Mouse (Mus musculus): ENCODE measurements around the gene Rptor. TPM values are rescaled to one million over a fixed set of nuclear protein-coding genes. Genes with fewer than 3 reads are reported as not detected.

Rptor gene
- polyA plus RNA-seq, 1 experiment from 2014 or later = 12.6 TPM

DNA sequence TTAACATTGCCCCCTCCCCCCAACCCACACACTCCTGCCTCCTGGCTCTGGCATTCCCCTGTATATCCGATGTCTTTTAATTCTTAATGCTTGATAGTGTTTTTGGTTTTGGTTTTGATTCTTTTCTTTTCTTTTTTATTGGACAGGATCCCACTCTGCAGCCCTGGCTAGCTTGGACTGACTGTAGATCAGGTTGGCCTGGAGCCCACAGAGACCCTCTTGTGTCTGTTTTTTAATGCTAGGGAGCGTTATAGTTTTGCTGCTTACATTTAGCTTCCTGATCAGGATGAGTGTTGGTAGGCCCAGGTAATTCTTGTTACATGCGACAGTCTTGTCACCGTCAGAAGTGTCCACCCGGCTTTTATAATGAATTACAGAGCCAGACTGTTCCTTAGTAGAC lies 27.6 kb downstream of the Rptor start:
- Histone ChIP-seq H3K27me3 (ENCODE audit: control insufficient read depth, insufficient read depth, low read length) (no peaks in the 10 kb centered on the region), H3K27ac (ENCODE audit: low read depth, low read length) (no peak overlapping the region), H3K9me3 (ENCODE audit: control insufficient read depth, low read length) (no peaks in the 10 kb centered on the region), H3K4me1 (ENCODE audit: control insufficient read depth, insufficient read depth, low read length) (no peaks in the 10 kb centered on the region), H3K4me2 (ENCODE audit: low read depth) (no peak overlapping the region), H3K36me3 (ENCODE audit: control insufficient read depth, insufficient read depth, low read length) (no peaks in the 10 kb centered on the region), H3K4me3 (ENCODE audit: low read depth, low read length) (no peak overlapping the region), H3K9ac (ENCODE audit: low read length) (no peak overlapping the region)
- DNase-seq (ENCODE audit: low spot score) = no peak
- 80% methylated on average over 5 of the region's 5 CpGs for WGBS
- no peak for ATAC-seq (ENCODE audit: insufficient read depth, low FRiP score, low TSS enrichment)

DNA sequence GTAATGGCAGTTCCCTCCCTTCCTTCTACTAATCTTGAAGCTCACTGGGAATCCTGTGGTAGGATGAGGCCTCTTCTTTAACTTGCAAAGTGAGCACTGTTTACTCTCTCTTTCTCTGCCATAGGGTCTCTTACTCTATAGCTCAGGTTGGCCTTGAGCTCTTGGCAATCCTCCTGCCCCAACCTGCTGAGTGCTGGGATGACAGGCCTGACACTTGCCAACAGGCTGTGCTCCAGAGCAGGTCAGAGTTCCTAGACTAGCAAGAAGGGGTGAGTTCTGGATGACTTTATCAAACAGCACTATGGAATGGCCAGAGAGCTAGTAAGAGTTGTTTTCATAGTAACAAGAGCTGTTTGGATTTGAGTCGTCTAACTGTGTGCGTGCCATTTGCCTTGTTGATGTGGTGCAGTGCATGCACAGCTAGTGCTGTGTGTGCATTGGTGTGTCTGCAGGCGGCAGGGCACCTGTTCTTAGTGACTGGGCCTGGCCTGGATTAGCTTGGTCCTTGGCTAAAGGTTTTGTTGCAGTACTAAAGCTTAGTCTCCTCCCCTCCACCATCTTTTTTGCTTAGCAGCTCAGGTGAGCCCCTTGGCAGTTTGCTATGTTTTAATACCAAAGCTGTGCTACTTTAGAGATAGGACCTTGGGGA lies 28.6 kb downstream of the Rptor start:
- Histone ChIP-seq H3K9me3 (ENCODE audit: control insufficient read depth, low read length) (no peaks in the 10 kb centered on the region), H3K4me3 (ENCODE audit: low read depth, low read length) (no peak overlapping the region), H3K4me2 (ENCODE audit: low read depth) (no peak overlapping the region), H3K27ac (ENCODE audit: low read depth, low read length) (no peak overlapping the region), H3K36me3 (ENCODE audit: control insufficient read depth, insufficient read depth, low read length) (no peaks in the 10 kb centered on the region), H3K27me3 (ENCODE audit: control insufficient read depth, insufficient read depth, low read length) (no peaks in the 10 kb centered on the region), H3K9ac (ENCODE audit: low read length) (no peak overlapping the region), H3K4me1 (ENCODE audit: control insufficient read depth, insufficient read depth, low read length) (no peaks in the 10 kb centered on the region)
- 56% methylated on average over 3 of the region's 3 CpGs for WGBS
- ATAC-seq (ENCODE audit: insufficient read depth, low FRiP score, low TSS enrichment) = no peak
- no peak for DNase-seq (ENCODE audit: low spot score)

DNA sequence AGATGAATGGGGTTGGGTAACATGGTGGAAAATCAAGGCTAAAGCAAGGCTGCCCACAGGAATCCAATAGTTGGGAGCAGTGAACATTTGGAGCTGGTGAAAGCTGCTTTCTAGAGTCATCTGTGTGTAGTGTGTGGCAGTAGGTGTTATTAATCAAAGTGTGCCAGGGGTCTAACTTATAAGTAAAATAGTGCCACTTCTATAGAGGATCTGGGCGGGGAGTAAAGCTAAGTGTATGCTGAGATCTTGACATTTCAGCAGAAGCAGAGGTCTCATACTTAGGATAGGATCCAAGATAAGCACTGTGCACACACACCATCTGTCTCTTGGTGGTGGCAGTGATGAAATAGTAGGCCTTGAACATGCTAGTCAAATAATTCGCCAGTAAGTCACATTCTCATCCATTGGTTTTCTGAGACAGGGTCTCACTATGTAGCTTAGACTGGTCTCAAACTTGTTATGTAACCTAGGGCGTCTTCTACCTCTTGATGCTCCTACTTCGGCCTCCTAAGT lies 33.7 kb downstream of the Rptor start:
- H3K36me3 ChIP-seq (ENCODE audit: control insufficient read depth, insufficient read depth, low read length) = no peaks in the 10 kb centered on the region
- ATAC-seq (ENCODE audit: insufficient read depth, low FRiP score, low TSS enrichment) (no peak), DNase-seq (ENCODE audit: low spot score) (no peak)
- H3K9me3 ChIP-seq (ENCODE audit: control insufficient read depth, low read length) = no peaks in the 10 kb centered on the region
- no peak overlapping the region for H3K9ac ChIP-seq (ENCODE audit: low read length)
- peaks cover 5% of the 10 kb centered on the region; the same call in 1 of the 2 replicates for H3K4me1 ChIP-seq (ENCODE audit: control insufficient read depth, insufficient read depth, low read length)
- no peak overlapping the region for H3K27ac ChIP-seq (ENCODE audit: low read depth, low read length)
- no peak overlapping the region for H3K4me3 ChIP-seq (ENCODE audit: low read depth, low read length)
- H3K4me2 ChIP-seq (ENCODE audit: low read depth) = no peak overlapping the region
- 91% methylated on average over 4 of the region's 4 CpGs for WGBS
- no peaks in the 10 kb centered on the region for H3K27me3 ChIP-seq (ENCODE audit: control insufficient read depth, insufficient read depth, low read length)

DNA sequence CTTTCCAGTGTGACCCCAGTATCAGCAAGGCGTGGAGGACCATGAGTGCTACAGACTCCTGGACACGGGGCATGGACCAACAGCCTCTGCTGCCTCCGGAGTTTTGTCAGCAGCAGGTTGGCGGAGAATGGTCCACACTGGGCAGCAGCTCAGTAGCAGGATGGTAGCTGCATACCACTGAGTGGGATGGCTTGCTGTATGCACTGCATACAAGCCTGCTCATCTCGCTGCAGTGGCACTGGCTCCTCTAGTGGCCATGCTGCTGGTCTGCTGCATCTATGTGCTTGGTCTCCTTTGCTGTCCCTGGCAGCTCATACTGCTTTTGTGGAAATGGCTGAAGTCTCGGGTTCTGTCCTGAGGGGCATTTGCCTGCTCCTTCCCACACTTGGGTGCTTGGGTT lies 34.8 kb downstream of the Rptor start:
- ATAC-seq (ENCODE audit: insufficient read depth, low FRiP score, low TSS enrichment) = no peak
- H3K9me3 ChIP-seq (ENCODE audit: control insufficient read depth, low read length) = no peaks in the 10 kb centered on the region

DNA sequence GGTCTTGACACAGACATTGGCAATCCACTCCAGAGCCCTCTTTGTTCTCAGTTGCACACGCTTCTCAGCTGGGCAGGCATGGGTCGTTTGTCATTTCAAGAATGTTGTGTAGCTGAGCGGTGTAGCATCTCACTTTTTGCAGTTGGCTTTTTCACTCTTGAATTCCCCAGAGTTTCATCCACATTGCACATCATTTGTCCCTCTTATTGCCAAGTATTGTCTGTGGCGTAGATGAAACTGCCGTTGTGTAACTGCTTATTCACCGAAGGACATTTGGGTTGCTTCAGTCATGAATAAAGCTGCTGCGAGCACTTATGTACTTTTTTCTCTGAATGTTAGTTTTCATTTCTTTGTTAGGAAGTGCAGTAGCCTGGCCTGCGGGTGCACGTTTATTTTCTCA lies 37.8 kb downstream of the Rptor start:
- DNase-seq (ENCODE audit: low spot score) = peak; percentile 28
- no peak for ATAC-seq (ENCODE audit: insufficient read depth, low FRiP score, low TSS enrichment)
- Histone ChIP-seq H3K27me3 (ENCODE audit: control insufficient read depth, insufficient read depth, low read length) (no peaks in the 10 kb centered on the region), H3K27ac (ENCODE audit: low read depth, low read length) (no peak overlapping the region), H3K9ac (ENCODE audit: low read length) (no peak overlapping the region), H3K4me2 (ENCODE audit: low read depth) (no peak overlapping the region), H3K4me3 (ENCODE audit: low read depth, low read length) (no peak overlapping the region), H3K9me3 (ENCODE audit: control insufficient read depth, low read length) (no peaks in the 10 kb centered on the region), H3K4me1 (ENCODE audit: control insufficient read depth, insufficient read depth, low read length) (peaks cover 12% of the 10 kb centered on the region), H3K36me3 (ENCODE audit: control insufficient read depth, insufficient read depth, low read length) (no peaks in the 10 kb centered on the region)
- WGBS = 73% methylated on average over 9 of the region's 9 CpGs

More for the DNA sequence above, 34.8 kb downstream of the Rptor start:
- no peak for DNase-seq (ENCODE audit: low spot score)
- WGBS = 71% methylated on average over 6 of the region's 6 CpGs
- Histone ChIP-seq H3K4me2 (ENCODE audit: low read depth) (no peak overlapping the region), H3K4me1 (ENCODE audit: control insufficient read depth, insufficient read depth, low read length) (peaks cover 5% of the 10 kb centered on the region; the same call in 1 of the 2 replicates), H3K27ac (ENCODE audit: low read depth, low read length) (no peak overlapping the region), H3K4me3 (ENCODE audit: low read depth, low read length) (no peak overlapping the region), H3K27me3 (ENCODE audit: control insufficient read depth, insufficient read depth, low read length) (no peaks in the 10 kb centered on the region), H3K9ac (ENCODE audit: low read length) (no peak overlapping the region), H3K36me3 (ENCODE audit: control insufficient read depth, insufficient read depth, low read length) (no peaks in the 10 kb centered on the region)

DNA sequence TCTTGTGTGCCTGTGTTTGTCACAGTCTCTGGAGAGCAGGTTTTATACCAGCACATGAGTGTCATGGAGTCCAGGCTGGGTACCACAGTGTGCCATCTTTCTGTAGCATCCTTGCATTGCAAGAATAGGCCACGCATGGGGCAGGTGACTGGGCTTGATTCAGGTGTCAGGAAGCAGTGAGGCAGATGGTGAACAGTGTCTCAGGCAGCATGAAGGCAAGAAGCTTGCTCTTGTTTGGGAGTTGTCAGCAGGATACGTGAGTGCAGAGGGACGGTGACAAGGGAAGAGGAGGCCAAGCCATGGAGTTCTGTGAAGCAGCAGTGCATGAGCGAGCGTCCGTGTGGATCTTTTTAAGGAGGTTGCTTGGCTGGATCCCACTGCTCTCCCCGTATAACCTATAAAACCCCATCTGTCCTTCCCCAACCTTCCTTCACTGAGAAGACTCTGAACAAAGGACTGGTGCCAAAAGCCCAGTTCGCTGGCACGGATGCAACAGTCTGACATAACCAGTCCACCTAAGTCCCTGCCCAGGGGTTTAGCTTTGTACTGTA lies 39.2 kb downstream of the Rptor start:
- DNase-seq (ENCODE audit: low spot score) (no peak), ATAC-seq (ENCODE audit: insufficient read depth, low FRiP score, low TSS enrichment) (no peak)
- H3K9ac ChIP-seq (ENCODE audit: low read length) = no peak overlapping the region
- peaks cover 12% of the 10 kb centered on the region for H3K4me1 ChIP-seq (ENCODE audit: control insufficient read depth, insufficient read depth, low read length)
- no peak overlapping the region for H3K4me3 ChIP-seq (ENCODE audit: low read depth, low read length)
- H3K27ac ChIP-seq (ENCODE audit: low read depth, low read length) = no peak overlapping the region
- H3K36me3 ChIP-seq (ENCODE audit: control insufficient read depth, insufficient read depth, low read length) = no peaks in the 10 kb centered on the region
- no peaks in the 10 kb centered on the region for H3K27me3 ChIP-seq (ENCODE audit: control insufficient read depth, insufficient read depth, low read length)
- WGBS = 88% methylated on average over 9 of the region's 9 CpGs
- H3K4me2 ChIP-seq (ENCODE audit: low read depth) = no peak overlapping the region
- no peaks in the 10 kb centered on the region for H3K9me3 ChIP-seq (ENCODE audit: control insufficient read depth, low read length)

DNA sequence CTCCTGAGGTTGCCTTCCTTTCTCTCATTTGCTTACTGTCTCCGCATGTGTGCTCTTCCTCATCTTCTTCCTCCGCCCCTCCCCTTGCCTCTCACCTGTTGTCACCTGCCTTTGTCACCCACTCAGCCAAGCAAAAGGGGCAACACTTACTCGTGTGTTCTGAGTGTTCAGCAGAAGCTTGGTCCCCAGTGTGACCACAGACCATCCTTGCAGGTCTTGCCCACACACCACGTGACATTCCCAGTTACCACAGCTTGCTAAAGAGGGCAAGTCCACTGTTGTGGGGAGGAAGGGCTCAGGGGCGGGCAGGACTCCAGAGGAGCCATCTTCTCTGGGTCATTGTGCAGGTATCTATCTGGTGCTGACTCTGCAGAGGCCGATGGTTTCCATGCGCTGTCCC lies 40.6 kb downstream of the Rptor start:
- Histone ChIP-seq H3K27ac (ENCODE audit: low read depth, low read length) (no peak overlapping the region), H3K4me3 (ENCODE audit: low read depth, low read length) (no peak overlapping the region), H3K4me1 (ENCODE audit: control insufficient read depth, insufficient read depth, low read length) (peaks cover 12% of the 10 kb centered on the region), H3K4me2 (ENCODE audit: low read depth) (no peak overlapping the region), H3K9ac (ENCODE audit: low read length) (no peak overlapping the region), H3K9me3 (ENCODE audit: control insufficient read depth, low read length) (no peaks in the 10 kb centered on the region), H3K27me3 (ENCODE audit: control insufficient read depth, insufficient read depth, low read length) (no peaks in the 10 kb centered on the region), H3K36me3 (ENCODE audit: control insufficient read depth, insufficient read depth, low read length) (no peaks in the 10 kb centered on the region)
- no peak for ATAC-seq (ENCODE audit: insufficient read depth, low FRiP score, low TSS enrichment)
- no peak for DNase-seq (ENCODE audit: low spot score)
- 89% methylated on average over 7 of the region's 7 CpGs for WGBS

DNA sequence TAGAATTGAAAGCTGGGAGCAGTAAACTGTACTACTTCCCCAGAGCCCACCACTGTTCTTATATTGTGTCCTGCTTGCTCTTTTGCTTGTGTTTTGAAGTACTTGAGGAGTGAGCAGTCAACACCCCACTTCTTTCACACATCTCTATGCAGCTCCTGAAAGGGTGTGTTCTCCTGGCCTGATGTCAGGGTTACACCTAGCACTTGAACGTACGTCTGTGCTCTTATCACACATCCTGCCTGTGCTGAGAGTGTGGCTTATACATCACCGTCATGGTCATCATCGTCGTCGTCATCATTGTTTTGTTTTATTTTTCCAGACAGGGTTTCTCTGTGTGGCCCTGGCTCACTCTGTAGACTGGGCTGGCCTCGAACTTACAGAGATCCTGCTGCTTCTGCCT lies 41.4 kb downstream of the Rptor start:
- no peak overlapping the region for H3K4me2 ChIP-seq (ENCODE audit: low read depth)
- H3K4me1 ChIP-seq (ENCODE audit: control insufficient read depth, insufficient read depth, low read length) = peaks cover 12% of the 10 kb centered on the region
- no peak overlapping the region for H3K4me3 ChIP-seq (ENCODE audit: low read depth, low read length)
- no peaks in the 10 kb centered on the region for H3K36me3 ChIP-seq (ENCODE audit: control insufficient read depth, insufficient read depth, low read length)
- no peak overlapping the region for H3K9ac ChIP-seq (ENCODE audit: low read length)
- WGBS = 84% methylated on average over 7 of the region's 7 CpGs
- no peaks in the 10 kb centered on the region for H3K27me3 ChIP-seq (ENCODE audit: control insufficient read depth, insufficient read depth, low read length)
- DNase-seq (ENCODE audit: low spot score) (no peak), ATAC-seq (ENCODE audit: insufficient read depth, low FRiP score, low TSS enrichment) (no peak)
- no peak overlapping the region for H3K27ac ChIP-seq (ENCODE audit: low read depth, low read length)
- H3K9me3 ChIP-seq (ENCODE audit: control insufficient read depth, low read length) = no peaks in the 10 kb centered on the region

All from neural tube, embryonic 11.5 days (tissue).